Mouse (Mus musculus): ENCODE data around the gene Hps1.

DNA sequence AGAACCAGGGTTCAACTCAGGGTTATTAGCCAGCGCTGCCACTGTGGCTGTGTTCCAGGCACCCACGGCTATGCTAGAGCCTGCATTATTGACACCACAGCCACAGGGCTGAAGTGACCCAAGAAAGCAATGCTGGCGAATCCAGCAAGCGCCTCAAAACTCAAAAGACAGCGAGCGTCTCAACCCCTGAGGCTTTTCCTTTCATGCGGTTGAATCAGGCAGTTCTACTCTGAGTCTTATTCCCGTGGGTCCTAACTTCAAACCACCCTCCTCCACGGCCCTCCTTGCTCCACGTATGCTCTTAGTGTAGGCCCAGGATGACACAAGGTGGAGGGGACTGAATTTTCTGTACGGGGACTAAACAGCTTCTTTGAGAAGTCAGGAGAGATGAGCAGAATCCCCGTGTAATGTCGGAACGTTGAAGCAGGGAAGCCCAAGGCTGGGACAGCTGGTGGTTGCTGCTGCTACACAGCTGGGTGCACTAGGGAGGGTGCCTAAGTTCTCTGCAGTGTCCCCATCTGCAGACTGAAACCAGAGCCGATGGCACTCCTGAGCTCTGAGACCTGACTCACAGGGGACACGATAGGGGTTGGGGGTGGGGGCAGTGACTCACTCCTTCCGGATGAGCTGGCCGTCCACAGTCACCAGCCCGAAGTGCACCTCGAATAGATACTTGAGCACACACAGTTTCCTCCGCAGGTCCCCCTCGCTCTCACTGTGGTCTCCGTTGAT lies 9.5 kb downstream of the Hps1 start:
- TF ChIP-seq POLR2A (IDR thresholded peaks at IDR 0.05; ENCODE audit: low read depth, low read length) = no peak
- no peak for TF ChIP-seq CTCF (IDR thresholded peaks at IDR 0.05; ENCODE audit: extremely low read depth, insufficient read length, insufficient replicate concordance, low read depth, low read length)

All from small intestine, adult 2 months (tissue).